Mouse (Mus musculus) myocyte (in vitro differentiated cells): ENCODE measurements at regions not wholly inside any gene's neighbourhood (a gene's known extent, or its start where the extent isn't known, plus 50 kb on each side); places are given as distances from the start of the nearest gene placed in this dataset.

Experiments
- CEBPB ChIP-seq: IDR thresholded peaks from 2 replicates; pipeline ENCODE4 v1.6.1; 2011; ENCODE audit warnings: mild to moderate bottlenecking, moderate library complexity; ENCODE audit not compliant: poor library complexity, insufficient read depth, severe bottlenecking
- E2F4 ChIP-seq: IDR thresholded peaks from one replicate; pipeline ENCODE4 v1.6.1; 2011; ENCODE audit warnings: mild to moderate bottlenecking, control low read depth, moderate library complexity; ENCODE audit not compliant: insufficient read depth
- MAX ChIP-seq: IDR thresholded peaks from one replicate; pipeline ENCODE4 v1.6.1; 2011; ENCODE audit warnings: low read depth, mild to moderate bottlenecking, control low read depth
- MYOD1 ChIP-seq, 3 experiments: IDR thresholded peaks; one replicate each; pipeline ENCODE4 v1.6.1; 2011; ENCODE audit warnings: control low read depth in 2 of 3, low read depth in 2 of 3, mild to moderate bottlenecking in 2 of 3, moderate library complexity in 1 of 3; ENCODE audit not compliant: insufficient read length in 2 of 3, control insufficient read depth in 1 of 3
- POLR2A ChIP-seq: IDR thresholded peaks from one replicate; pipeline ENCODE4 v1.6.1; 2011; ENCODE audit warnings: low read depth, mild to moderate bottlenecking, control low read depth, moderate library complexity; ENCODE audit not compliant: insufficient read length
- POLR2AphosphoS2 ChIP-seq: IDR thresholded peaks from one replicate; pipeline ENCODE4 v1.6.1; 2011; ENCODE audit warnings: low read depth, control low read depth; ENCODE audit not compliant: insufficient read length
- REST ChIP-seq: IDR thresholded peaks from one replicate; pipeline ENCODE4 v1.6.1; 2011; ENCODE audit warnings: mild to moderate bottlenecking, control low read depth, moderate library complexity; ENCODE audit not compliant: insufficient read depth, insufficient read length
- SRF ChIP-seq: IDR thresholded peaks from one replicate; pipeline ENCODE4 v1.6.1; 2011; ENCODE audit warnings: low read depth; ENCODE audit not compliant: control insufficient read depth, insufficient read length
- TCF12 ChIP-seq: IDR thresholded peaks from one replicate; pipeline ENCODE4 v1.6.1; 2011; ENCODE audit warnings: mild to moderate bottlenecking, control low read depth; ENCODE audit not compliant: poor library complexity, insufficient read depth, severe bottlenecking
- USF1 ChIP-seq: IDR thresholded peaks from one replicate; pipeline ENCODE4 v1.6.1; 2011; ENCODE audit warnings: low read depth, mild to moderate bottlenecking, control low read depth, moderate library complexity

DNA sequence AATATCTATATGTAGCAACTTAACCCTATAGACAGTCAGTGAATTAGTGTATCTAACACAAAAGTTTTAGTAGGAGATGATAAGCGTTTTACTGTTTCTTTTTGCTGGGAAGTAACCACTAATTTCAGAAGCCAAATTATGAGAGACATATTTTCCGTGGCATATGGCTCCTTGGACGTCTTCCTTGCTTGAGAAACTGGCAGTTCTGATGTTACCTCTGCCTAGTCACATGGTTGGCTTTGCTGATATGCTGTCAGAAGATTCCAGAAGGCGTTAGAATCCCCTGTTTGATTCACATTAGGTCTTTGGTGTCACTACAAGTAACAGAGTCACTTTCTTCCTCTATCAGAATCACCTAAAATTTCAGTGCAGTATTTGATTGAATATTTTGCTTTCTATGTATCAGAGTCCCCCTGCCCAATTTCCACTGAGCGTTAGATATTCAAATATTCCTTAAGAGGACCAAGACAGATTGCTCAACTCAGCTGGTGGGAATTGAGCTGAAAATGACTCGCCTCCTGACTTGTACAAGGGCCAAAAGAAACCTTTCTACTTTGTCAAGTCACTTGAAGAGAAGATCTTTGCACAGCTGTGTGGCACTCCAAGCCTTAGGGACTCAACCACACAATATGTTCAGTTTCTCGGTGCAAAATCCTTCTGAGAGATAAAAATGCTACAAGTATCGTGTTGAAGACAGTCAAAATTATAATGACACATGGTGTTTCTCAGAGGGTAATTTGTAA, 178.2 kb upstream of the Syt1 start:
- TF ChIP-seq POLR2A: no peak
- TF ChIP-seq E2F4: no peak
- no peak for TF ChIP-seq POLR2AphosphoS2
- TF ChIP-seq CEBPB: no peak
- TF ChIP-seq MYOD1 (IDR thresholded peaks at IDR 0.05; ENCODE audit: control insufficient read depth in 1 of 3, insufficient read length in 2 of 3, low read depth in 2 of 3): no peak
- no peak for TF ChIP-seq TCF12
- TF ChIP-seq USF1: no peak
- no peak for TF ChIP-seq SRF
- TF ChIP-seq REST: no peak
- TF ChIP-seq MAX: no peak
